Mouse (Mus musculus): ENCODE results near the gene Mier2. TPM values are rescaled to one million over a fixed set of nuclear protein-coding genes. Genes with fewer than 3 reads are reported as not detected.

Gene Mier2
- total and polyA plus RNA-seq, 3 experiments = 22.4 to 30.2 (median 26.7) TPM

DNA sequence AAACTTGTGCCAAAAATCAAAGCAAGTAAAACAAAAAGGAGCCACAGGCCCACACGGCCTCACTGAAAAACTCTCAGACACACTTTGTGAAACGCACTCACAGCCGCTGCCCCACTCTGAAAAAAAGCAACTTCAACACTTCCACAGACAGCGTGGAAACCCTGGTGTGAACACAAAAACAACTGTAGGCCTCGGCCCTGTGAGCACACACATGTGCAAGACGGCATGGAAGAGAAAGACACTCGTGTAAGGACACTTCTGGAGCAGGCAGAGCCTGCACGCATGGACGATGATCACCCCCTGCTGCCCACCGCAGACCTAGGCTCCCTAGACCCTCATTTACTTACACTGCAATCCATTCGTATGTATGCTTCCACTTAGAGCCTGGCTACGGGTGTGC is 9.1 kb downstream of the Mier2 start:
- no peak for DNase-seq (ENCODE audit: extremely low read depth)
- TF ChIP-seq GABPA (IDR thresholded peaks at IDR 0.05; ENCODE audit: insufficient replicate concordance, low read depth, low read length) (no peak), MAFK (IDR thresholded peaks at IDR 0.05; ENCODE audit: insufficient replicate concordance, low read length) (no peak), HCFC1 (IDR thresholded peaks at IDR 0.05; ENCODE audit: low read depth, low read length) (no peak), MAX (IDR thresholded peaks at IDR 0.05; ENCODE audit: low read length) (no peak), ELF1 (IDR thresholded peaks at IDR 0.05; ENCODE audit: low read depth, low read length) (no peak), ZMIZ1 (IDR thresholded peaks at IDR 0.05; ENCODE audit: low read depth, low read length) (no peak), POLR2AphosphoS2 (IDR thresholded peaks at IDR 0.05; ENCODE audit: low read depth, low read length) (no peak), CHD2 (IDR thresholded peaks at IDR 0.05; ENCODE audit: low read length) (no peak), SIN3A (IDR thresholded peaks at IDR 0.05; ENCODE audit: low read length) (no peak), MAZ (IDR thresholded peaks at IDR 0.05; ENCODE audit: low read depth, low read length) (no peak), JUND (conservative IDR thresholded peaks at IDR 0.05; ENCODE audit: low read depth, low read length) (no peak), EP300 (IDR thresholded peaks at IDR 0.05; ENCODE audit: low read length) (no peak), E2F4 (IDR thresholded peaks at IDR 0.05; ENCODE audit: insufficient replicate concordance, low read depth, low read length) (no peak)

DNA sequence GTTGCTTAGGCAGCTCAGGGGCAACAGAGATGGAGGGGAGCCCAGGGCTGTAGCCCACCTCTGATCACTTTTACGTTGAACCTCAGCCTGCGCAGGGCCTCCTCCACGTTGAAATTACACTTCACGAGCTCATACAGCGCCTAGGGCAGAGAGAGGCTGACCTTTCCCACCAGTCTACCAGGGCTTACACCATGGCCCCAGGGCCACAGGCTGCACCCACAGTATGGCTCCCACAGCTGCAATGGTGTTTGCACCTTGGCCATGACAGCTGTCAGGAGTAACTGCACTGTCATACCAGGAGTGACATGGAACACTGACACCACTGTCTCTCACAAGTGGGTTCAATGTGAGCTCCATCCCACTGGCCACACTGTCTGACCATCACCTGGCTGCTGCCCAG is 10.4 kb downstream of the Mier2 start:
- TF ChIP-seq CHD1 (IDR thresholded peaks at IDR 0.05; ENCODE audit: low read depth, low read length) (no peak), MYC (IDR thresholded peaks at IDR 0.05; ENCODE audit: low read depth, low read length) (no peak), JUN (IDR thresholded peaks at IDR 0.05; ENCODE audit: insufficient read depth, low read depth, low read length) (no peak), SIN3A (IDR thresholded peaks at IDR 0.05; ENCODE audit: low read length) (no peak), ELF1 (IDR thresholded peaks at IDR 0.05; ENCODE audit: low read depth, low read length) (no peak), MEF2A (IDR thresholded peaks at IDR 0.05; ENCODE audit: borderline replicate concordance, low read depth, low read length) (no peak), NELFE (IDR thresholded peaks at IDR 0.05; ENCODE audit: low read depth, low read length) (no peak), RCOR1 (conservative IDR thresholded peaks at IDR 0.05; ENCODE audit: low read depth, low read length) (no peak), EP300 (IDR thresholded peaks at IDR 0.05; ENCODE audit: low read length) (no peak), PAX5 (IDR thresholded peaks at IDR 0.05; ENCODE audit: low read length) (no peak), TCF12 (IDR thresholded peaks at IDR 0.05; ENCODE audit: low read depth, low read length) (no peak), E2F4 (IDR thresholded peaks at IDR 0.05; ENCODE audit: insufficient replicate concordance, low read depth, low read length) (no peak), CHD2 (IDR thresholded peaks at IDR 0.05; ENCODE audit: low read length) (no peak), USF1 (IDR thresholded peaks at IDR 0.05; ENCODE audit: low read depth, low read length) (no peak)
- no peak overlapping the region for H3K9ac ChIP-seq (ENCODE audit: insufficient read depth, low read depth)
- H3K27me3 ChIP-seq (replicated peaks) = no peaks in the 10 kb centered on the region
- H3K4me3 ChIP-seq (replicated peaks in 1 of 3; ENCODE audit: low read depth in 2 of 3, low read length in 2 of 3, poor library complexity in 1 of 3) = no peak overlapping the region
- no peak overlapping the region for H3K27ac ChIP-seq (ENCODE audit: insufficient read depth, low read depth)
- H3K4me1 ChIP-seq (ENCODE audit: control insufficient read depth in 1 of 2, insufficient read depth in 2 of 2) = 0 out of 4 replicates have a peak, but pooled peaks cover 0 to 1% of the 10 kb centered on the region in 2 experiments
- dilution Hi-C loops (cut with MboI; ENCODE audit: extremely low pct_ligation_motif_present, extremely low pct_unique_long_range_greater_than_20kb, low sequenced_read_pairs) = no loop called here
- no peak for DNase-seq (ENCODE audit: extremely low read depth)
- no peaks in the 10 kb centered on the region for H3K79me2 ChIP-seq (replicated peaks; ENCODE audit: control insufficient read depth, extremely low read depth, insufficient read depth, poor library complexity, severe bottlenecking)
- H3K4me2 ChIP-seq (ENCODE audit: insufficient read depth, low read depth, poor library complexity, severe bottlenecking) = no peak overlapping the region
- in situ Hi-C loops (cut with MboI; ENCODE audit: low pct_ligation_motif_present, low pct_unique_long_range_greater_than_20kb, low sequenced_read_pairs) = no loop called here
- no peaks in the 10 kb centered on the region for H3K9me3 ChIP-seq (replicated peaks; ENCODE audit: low read length)
- peaks cover 96 to 100% of the 10 kb centered on the region in 2 experiments for H3K36me3 ChIP-seq (replicated peaks in 1 of 2; ENCODE audit: control insufficient read depth in 1 of 2, insufficient read depth in 1 of 2, low read length in 1 of 2)

More for the DNA sequence above, 9.1 kb downstream of the Mier2 start:
- in situ Hi-C loops (cut with MboI; ENCODE audit: low pct_ligation_motif_present, low pct_unique_long_range_greater_than_20kb, low sequenced_read_pairs) (no loop called here), dilution Hi-C loops (cut with MboI; ENCODE audit: extremely low pct_ligation_motif_present, extremely low pct_unique_long_range_greater_than_20kb, low sequenced_read_pairs) (no loop called here)
- no peak overlapping the region for H3K27ac ChIP-seq (ENCODE audit: insufficient read depth, low read depth)
- no peak overlapping the region for H3K4me3 ChIP-seq (replicated peaks in 1 of 3; ENCODE audit: low read depth in 2 of 3, low read length in 2 of 3, poor library complexity in 1 of 3)
- peaks cover 89 to 100% of the 10 kb centered on the region in 2 experiments for H3K36me3 ChIP-seq (replicated peaks in 1 of 2; ENCODE audit: control insufficient read depth in 1 of 2, insufficient read depth in 1 of 2, low read length in 1 of 2)
- H3K79me2 ChIP-seq (replicated peaks; ENCODE audit: control insufficient read depth, extremely low read depth, insufficient read depth, poor library complexity, severe bottlenecking) = no peaks in the 10 kb centered on the region
- H3K4me1 ChIP-seq (ENCODE audit: control insufficient read depth in 1 of 2, insufficient read depth in 2 of 2) = no peaks in the 10 kb centered on the region
- no peak overlapping the region for H3K9ac ChIP-seq (ENCODE audit: insufficient read depth, low read depth)
- no peaks in the 10 kb centered on the region for H3K9me3 ChIP-seq (replicated peaks; ENCODE audit: low read length)
- H3K27me3 ChIP-seq (replicated peaks) = no peaks in the 10 kb centered on the region
- H3K4me2 ChIP-seq (ENCODE audit: insufficient read depth, low read depth, poor library complexity, severe bottlenecking) = no peak overlapping the region
